Mouse (Mus musculus) E14TG2a.4 (cell line): ENCODE data around the gene 6330403K07Rik.

ENCODE experiments used
- H3K27me3 ChIP-seq: 2 replicates; pipeline ENCODE4 v1.6.1; 2014; ENCODE audit warnings: low read length, control low read depth; ENCODE audit not compliant: insufficient read depth
- H3K36me3 ChIP-seq: 2 replicates; pipeline ENCODE4 v1.6.1; 2014; ENCODE audit warnings: low read length, control low read depth; ENCODE audit not compliant: insufficient read depth
- H3K4me1 ChIP-seq: replicated peaks from 2 replicates; pipeline ENCODE4 v1.6.1; 2014; ENCODE audit warnings: low read depth, low read length, control low read depth
- H3K4me3 ChIP-seq: replicated peaks from 2 replicates; pipeline ENCODE4 v1.5.1; 2014; ENCODE audit warnings: mild to moderate bottlenecking, low read length
- H3K9me3 ChIP-seq: 2 replicates; pipeline ENCODE4 v1.6.1; 2014; ENCODE audit warnings: low read length, control low read depth
- CTCF ChIP-seq: conservative IDR thresholded peaks from 2 replicates; pipeline ENCODE4 v1.5.1; 2014; ENCODE audit warnings: low read length
- NANOG ChIP-seq: IDR thresholded peaks from 2 replicates; pipeline ENCODE4 v1.6.1; 2014; ENCODE audit warnings: borderline replicate concordance, low read length, mixed read lengths
- POU5F1 ChIP-seq: IDR thresholded peaks from 2 replicates; pipeline ENCODE4 v1.6.1; 2014; ENCODE audit warnings: low read length, borderline replicate concordance

6330403K07Rik gene

DNA sequence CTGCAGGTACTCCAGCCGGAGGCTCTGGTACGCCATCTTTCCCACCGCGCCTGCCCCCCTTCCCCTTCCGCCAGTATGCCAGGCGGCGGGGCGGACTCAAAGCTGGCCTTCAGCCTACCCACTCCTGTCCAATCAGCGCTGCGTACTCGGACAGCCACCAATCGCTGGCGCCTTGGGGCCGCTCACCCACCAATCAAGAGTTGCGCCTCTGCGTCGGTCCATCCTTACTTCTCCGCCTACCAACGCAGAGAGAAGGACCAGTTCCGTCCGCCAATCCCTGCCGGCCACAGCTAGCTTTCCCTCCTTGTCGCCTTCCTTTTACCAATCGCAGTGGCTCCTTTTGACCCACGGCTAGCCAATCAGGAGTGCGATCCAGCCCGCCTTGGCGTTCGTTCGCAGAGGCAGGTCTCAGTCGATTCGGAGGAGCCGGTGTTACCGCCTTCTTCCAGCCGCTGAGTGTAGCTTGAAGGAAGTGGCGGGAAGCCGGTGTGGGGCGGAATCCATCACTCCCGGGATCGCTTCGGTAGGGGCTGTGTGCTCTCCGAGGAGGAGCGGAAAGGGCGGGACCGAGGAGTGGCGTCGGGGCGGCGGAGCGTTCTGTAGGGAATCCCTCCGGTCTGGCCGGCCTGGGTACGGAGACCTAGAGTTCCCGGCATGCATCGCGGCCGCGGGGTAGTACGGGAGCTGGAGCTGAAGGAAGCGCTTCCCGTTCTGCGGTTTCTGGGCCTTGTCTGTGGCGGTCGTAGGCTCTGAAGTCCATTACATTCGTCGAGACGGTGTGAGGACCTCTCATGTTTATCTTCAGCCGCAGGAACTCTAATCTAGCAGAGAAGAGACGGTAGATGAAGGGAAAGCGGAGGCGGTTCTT lies 13.9 kb downstream of the 6330403K07Rik start, which contains the start of the genes Mis12 and Derl2:
Mis12 (plus strand) TSS at position 411 of the 868 bp plus-strand sequence.
Derl2 (minus strand) TSS at position 641 of the 868 bp plus-strand sequence.
- TF ChIP-seq NANOG (no peak), CTCF (no peak), POU5F1 (no peak)
- Histone ChIP-seq H3K36me3 (peaks cover 53% of the 10 kb centered on the region), H3K9me3 (no peaks in the 10 kb centered on the region), H3K4me3 (peak within 1 kb of the TSS; percentile 97), H3K4me1 (peaks cover 46% of the 10 kb centered on the region), H3K27me3 (no peaks in the 10 kb centered on the region)

DNA sequence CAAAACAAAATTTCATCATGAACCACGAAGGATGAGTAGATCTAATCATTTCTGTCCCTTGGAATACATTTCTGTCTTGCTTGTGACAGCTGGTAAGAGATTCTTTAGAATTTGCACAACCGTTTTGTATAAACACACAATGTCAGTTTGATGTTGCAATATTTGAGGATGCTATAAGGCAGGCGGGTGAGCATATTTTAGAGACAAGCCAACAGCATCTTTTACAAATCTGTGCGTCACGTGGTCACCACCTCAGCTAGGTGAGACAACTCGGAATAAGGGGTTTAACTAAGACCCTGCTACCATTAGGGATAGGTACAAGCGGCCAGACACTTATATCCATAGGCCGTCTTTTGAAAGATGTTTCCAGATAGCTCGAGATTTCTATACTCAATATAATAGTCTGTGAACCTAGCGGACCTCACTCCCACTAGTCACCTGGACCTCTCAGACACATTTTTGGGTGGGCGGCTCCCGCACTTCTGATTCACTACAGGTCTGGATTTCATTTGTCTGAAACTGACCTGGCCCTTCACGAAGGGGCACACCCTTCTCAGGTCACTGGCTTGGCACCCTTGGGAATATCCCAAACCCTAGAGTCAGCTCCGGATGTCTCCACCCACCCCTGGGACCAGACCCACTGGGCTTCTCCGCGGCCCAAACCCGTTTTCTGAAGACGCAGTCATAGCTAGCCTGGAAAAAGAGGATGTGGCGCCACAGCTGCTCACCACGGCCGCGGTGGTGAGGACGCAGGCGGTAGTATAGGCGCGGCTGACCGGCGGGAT lies 14.7 kb downstream of the 6330403K07Rik start:
- H3K4me3 ChIP-seq: peak overlapping the region; percentile 97
- H3K36me3 ChIP-seq: peaks cover 53% of the 10 kb centered on the region
- H3K4me1 ChIP-seq: peaks cover 46% of the 10 kb centered on the region
- TF ChIP-seq POU5F1 (no peak), NANOG (no peak), CTCF (no peak)
- no peaks in the 10 kb centered on the region for H3K27me3 ChIP-seq
- no peaks in the 10 kb centered on the region for H3K9me3 ChIP-seq

DNA sequence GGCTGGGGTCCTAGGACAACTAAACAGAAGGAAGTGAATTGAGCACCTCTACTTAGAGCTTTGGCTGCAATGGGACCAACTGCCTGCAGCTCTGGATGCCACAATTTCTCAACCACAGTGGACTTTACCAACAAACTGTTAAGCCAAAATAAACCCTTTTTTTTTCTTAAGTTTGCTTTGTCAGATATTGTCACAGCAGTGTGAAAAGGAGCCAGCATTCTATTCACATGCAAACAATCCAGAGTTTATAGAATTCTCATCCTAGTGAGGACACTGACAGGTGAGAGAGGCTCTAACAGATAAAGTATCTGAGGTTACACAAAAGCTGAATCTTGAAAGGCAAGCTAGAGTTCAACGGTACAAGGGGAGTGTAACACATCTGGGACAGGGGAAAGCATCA lies 16.3 kb downstream of the 6330403K07Rik start:
- Histone ChIP-seq H3K4me1 (peaks cover 37% of the 10 kb centered on the region), H3K9me3 (no peaks in the 10 kb centered on the region), H3K4me3 (no peak overlapping the region), H3K36me3 (peaks cover 53% of the 10 kb centered on the region), H3K27me3 (no peaks in the 10 kb centered on the region)
- TF ChIP-seq NANOG (no peak), CTCF (no peak)

DNA sequence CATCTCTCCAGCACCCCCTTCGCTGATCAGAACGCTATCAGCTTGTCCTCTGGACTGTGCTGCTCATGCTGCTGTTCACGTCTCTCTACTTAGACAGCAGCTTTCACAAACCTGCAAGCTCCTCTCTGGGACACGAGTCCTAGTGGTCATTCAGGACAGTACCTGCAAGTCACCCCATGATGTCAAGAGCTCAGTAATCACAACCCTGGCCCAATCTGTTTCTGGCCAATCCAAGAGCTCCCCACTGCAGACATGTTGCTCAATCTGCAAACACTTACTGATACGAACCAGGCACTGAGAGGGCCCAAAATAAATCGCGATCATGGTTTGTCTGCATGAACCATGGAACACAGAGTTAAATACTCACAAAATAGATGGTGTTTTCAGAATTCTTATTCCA lies 20.6 kb downstream of the 6330403K07Rik start:
- Histone ChIP-seq H3K36me3 (peaks cover 79% of the 10 kb centered on the region), H3K9me3 (no peaks in the 10 kb centered on the region), H3K27me3 (no peaks in the 10 kb centered on the region), H3K4me3 (no peak overlapping the region), H3K4me1 (peaks cover 16% of the 10 kb centered on the region)
- TF ChIP-seq POU5F1 (no peak), NANOG (no peak), CTCF (no peak)

DNA sequence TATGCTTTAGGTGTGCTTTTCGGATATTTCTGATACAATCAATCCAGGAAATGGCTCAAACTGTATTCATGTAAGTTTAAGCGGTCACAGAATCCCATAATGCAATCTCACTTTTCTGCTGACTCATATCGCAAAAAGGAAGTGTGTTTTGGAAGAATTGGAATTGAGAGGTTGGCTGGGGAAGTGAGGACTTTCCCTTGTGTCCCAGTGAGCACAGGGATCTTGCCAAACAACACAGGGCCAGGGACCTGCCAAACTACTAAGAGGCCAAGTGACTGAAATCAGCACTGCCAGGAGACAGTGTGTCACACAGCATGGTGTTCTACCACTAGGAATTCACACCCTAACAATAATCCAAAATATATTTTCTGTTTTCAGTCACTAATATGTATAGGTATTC lies 25.0 kb downstream of the 6330403K07Rik start:
- no peak for TF ChIP-seq CTCF
- TF ChIP-seq NANOG: no peak
- no peak for TF ChIP-seq POU5F1
- Histone ChIP-seq H3K9me3 (no peaks in the 10 kb centered on the region), H3K27me3 (no peaks in the 10 kb centered on the region), H3K4me1 (peaks cover 9% of the 10 kb centered on the region), H3K4me3 (no peak overlapping the region), H3K36me3 (peaks cover 63% of the 10 kb centered on the region)

DNA sequence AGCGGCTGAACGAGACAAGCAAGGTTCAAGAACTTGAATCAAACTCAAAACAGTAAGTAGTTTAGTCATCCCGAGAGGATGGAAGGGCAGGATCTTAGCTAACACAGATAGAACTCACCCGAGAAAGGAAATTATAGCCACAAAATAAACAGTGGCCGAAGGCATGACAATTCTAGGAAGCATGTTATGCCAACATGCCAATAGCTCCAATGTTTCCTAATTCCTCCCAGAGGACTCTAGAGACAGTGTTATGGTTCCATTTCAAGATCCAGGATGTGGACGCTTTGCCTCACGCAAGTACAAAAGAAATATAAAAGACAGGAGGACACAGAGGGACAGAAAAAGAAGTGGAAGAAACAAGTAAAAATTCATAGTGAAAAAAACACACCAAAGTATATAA lies 25.5 kb downstream of the 6330403K07Rik start:
- H3K36me3 ChIP-seq: peaks cover 59% of the 10 kb centered on the region
- H3K9me3 ChIP-seq: no peaks in the 10 kb centered on the region
- no peaks in the 10 kb centered on the region for H3K27me3 ChIP-seq
- no peak overlapping the region for H3K4me3 ChIP-seq
- TF ChIP-seq CTCF: no peak
- no peak for TF ChIP-seq NANOG
- no peak for TF ChIP-seq POU5F1
- H3K4me1 ChIP-seq: peaks cover 14% of the 10 kb centered on the region

DNA sequence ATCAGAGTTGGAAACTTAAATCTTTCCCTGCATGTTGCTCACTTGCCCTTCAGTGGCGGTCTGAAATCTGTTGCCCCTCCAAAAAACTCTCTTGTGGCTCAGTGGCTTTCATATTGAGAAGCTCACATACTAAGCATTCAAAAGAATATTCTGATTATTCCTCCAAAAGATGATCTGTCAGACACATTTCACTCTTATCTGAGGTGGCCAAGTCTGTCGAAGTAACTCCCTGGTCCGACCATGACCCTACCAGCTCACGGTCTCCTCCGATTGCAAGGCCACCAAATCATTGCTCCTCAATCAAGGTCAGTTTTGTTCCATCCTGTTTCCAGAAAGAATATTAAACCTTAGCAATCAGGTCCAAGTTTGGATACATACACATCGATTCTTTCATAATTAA lies 26.3 kb downstream of the 6330403K07Rik start:
- H3K4me3 ChIP-seq: no peak overlapping the region
- peaks cover 21% of the 10 kb centered on the region for H3K4me1 ChIP-seq
- TF ChIP-seq POU5F1 (no peak), NANOG (no peak), CTCF (no peak)
- H3K27me3 ChIP-seq: no peaks in the 10 kb centered on the region
- H3K36me3 ChIP-seq: peaks cover 58% of the 10 kb centered on the region
- no peaks in the 10 kb centered on the region for H3K9me3 ChIP-seq

DNA sequence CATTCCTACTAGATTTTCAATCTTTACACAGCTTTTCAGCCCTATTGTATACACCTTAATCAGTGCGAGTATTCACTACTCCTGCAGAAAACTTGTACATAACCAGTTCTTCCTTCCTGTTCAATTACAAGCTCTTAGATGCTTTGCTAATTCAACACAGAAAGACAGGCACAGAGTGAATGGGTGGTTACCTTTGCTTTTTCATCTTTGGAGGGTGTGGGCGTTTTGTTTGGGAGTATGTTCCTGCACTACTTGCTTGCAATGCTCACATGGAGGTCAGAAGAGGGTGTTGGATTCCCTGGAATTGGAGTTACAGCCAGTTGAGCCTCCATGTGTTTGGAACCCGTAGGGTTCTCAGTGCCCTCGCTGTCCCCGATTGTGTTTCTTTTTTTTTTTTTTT lies 28.3 kb downstream of the 6330403K07Rik start:
- TF ChIP-seq POU5F1: no peak
- no peak for TF ChIP-seq CTCF
- TF ChIP-seq NANOG: no peak
- H3K27me3 ChIP-seq: no peaks in the 10 kb centered on the region
- H3K9me3 ChIP-seq: no peaks in the 10 kb centered on the region
- peaks cover 55% of the 10 kb centered on the region for H3K36me3 ChIP-seq
- peaks cover 31% of the 10 kb centered on the region for H3K4me1 ChIP-seq
- H3K4me3 ChIP-seq: peak overlapping the region; percentile 100; the same call in 1 of the 2 replicates
